Mouse (Mus musculus) stomach, postnatal 0 days (tissue): ENCODE measurements at regions not wholly inside any gene's neighbourhood (a gene's known extent, or its start where the extent isn't known, plus 50 kb on each side); places are given as distances from the start of the nearest gene placed in this dataset.

ENCODE experiments used
- CTCF ChIP-seq: IDR thresholded peaks from 2 replicates; pipeline ENCODE4 v1.5.1; 2016; ENCODE audit warnings: antibody characterized with exemption, low read depth, mild to moderate bottlenecking, moderate library complexity
- EP300 ChIP-seq: optimal IDR thresholded peaks from 2 replicates; pipeline ENCODE3; 2016; ENCODE audit warnings: antibody characterized with exemption

DNA sequence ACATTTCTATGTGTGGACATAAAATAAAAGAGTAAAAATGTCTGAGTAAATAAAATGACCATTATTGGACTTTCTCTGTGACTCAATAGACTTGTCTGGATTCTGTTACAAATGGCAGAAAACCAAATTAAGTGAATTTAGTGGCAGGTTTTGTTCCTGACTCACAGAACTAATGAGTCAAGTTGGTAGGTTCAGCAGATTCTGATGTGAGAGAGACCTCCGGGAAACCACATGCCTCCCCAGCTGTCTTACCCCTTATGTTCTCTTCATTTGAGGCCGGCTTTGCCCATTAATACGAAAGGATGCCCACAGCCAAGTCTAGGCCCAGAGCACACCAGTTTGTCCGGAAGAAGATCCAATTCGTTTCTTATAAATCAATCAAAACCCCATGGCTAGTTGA lies 59.4 kb upstream of the Rbms1 start:
- TF ChIP-seq CTCF (no peak), EP300 (no peak)
